Mouse (Mus musculus): ENCODE data around the gene Gzf1. TPM values are rescaled to one million over a fixed set of nuclear protein-coding genes. Genes with fewer than 3 reads are reported as not detected.

Gzf1 gene
- polyA plus RNA-seq (2021), result 27.8 TPM

DNA sequence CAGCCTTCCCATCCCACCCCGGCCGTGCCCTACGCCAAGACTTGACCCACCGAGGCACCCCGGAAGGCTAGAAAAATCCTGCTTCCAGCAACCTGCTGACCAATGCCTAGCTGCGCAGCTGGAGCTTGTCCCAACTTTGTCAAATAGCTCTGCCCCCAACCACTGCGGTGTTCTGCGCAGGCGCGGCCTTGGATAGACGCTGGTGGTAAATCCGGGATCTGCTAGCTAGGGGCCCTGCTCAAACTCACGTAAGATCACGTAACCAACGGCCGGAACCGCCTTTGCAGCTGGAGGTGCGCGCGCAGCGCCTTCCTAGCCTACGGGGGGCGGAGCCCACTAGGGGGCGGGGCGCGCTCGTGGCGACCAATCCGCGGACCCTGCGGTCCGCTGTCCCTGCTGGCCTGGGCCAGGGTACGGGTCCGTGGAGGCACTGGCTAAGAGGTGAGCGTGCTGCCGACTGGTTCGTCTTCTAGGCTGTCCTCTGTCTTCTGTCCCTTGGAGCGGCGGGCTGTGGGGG, at the start of gene Gzf1:
TSS of gene Gzf1 (plus strand) at position 249 of the 517 bp plus-strand sequence.
- peak; percentile 90 for ATAC-seq
- ChIA-PET POLR2A (interaction anchor here (0.6 kb wide), 1 partner anchor 161 kb away, joined by 3 read pairs; no protein-coding TSS in a partner anchor), CTCF (interaction anchor here (1.4 to 1.5 kb wide), 3 partner anchors 15 to 71 kb away, joined by 3 read pairs; no protein-coding TSS in a partner anchor)
- in situ Hi-C loops (cut with MboI; ENCODE audit: low pct_unique_long_range_greater_than_20kb), result no loop called here
- no peaks in the 10 kb centered on the region for H3K27me3 ChIP-seq
- peak; percentile 98 for DNase-seq (ENCODE audit: low read depth, low spot score)
- no peak for TF ChIP-seq CTCF (IDR thresholded peaks at IDR 0.05)

DNA sequence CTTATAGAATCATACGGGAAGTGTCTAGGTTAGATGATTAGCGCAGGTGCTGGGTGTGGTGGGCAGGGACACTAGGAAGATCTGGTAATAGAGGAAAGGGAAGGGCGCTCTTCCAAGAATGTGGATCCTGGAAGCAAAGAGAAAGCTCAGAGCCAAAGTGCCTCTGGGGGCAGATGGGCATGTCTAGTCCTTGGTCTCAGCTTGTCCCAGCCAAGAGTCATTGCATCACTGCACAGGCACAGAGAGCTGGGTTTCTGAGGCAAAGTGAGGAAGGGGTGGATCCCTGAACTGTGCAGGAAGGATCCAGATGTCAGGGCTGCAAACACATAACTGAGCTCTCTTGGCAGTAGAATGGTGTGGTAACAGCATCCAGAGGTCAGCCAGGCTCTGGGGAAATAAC, 49.2 kb upstream of the Gzf1 start:
- in situ Hi-C loops (cut with MboI; ENCODE audit: low pct_unique_long_range_greater_than_20kb), result no loop called here
- no peak for TF ChIP-seq CTCF (IDR thresholded peaks at IDR 0.05)

DNA sequence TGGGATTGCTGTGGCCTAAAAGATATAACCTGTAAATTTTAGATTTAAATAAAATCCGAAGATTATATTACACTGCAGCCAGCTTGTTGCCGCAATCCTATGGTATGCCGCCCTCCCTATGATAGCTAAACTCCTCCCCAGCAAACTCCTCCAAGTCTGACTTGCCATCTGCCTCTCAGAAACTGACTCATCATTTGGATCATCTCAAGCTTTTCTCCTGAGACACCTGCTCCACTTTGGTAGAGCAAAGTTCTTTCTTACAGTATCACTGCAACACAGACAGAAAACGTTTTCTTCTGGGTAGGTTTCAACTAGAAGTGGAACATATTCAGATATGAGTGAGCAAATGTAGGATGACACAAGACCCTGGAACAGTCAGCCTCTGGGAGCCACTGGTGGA, 46.4 kb upstream of the Gzf1 start:
- no peak for DNase-seq (ENCODE audit: low read depth, low spot score)
- no peaks in the 10 kb centered on the region for H3K27me3 ChIP-seq
- POLR2A ChIA-PET, result no interaction called here
- no peak for TF ChIP-seq CTCF (IDR thresholded peaks at IDR 0.05)
- in situ Hi-C loops (cut with MboI; ENCODE audit: low pct_unique_long_range_greater_than_20kb), result no loop called here
- no peak for ATAC-seq
- CTCF ChIA-PET, result interaction anchor here (1.1 kb wide), 1 partner anchor 9 kb away, joined by 3 read pairs; no protein-coding TSS in a partner anchor

More for the DNA sequence above, 49.2 kb upstream of the Gzf1 start:
- ChIA-PET CTCF (interaction anchor here (1.3 kb wide), 1 partner anchor 23 kb away, joined by 4 read pairs; no protein-coding TSS in a partner anchor), POLR2A (no interaction called here)
- no peak for ATAC-seq
- no peaks in the 10 kb centered on the region for H3K27me3 ChIP-seq
- DNase-seq (ENCODE audit: low read depth, low spot score), result no peak

DNA sequence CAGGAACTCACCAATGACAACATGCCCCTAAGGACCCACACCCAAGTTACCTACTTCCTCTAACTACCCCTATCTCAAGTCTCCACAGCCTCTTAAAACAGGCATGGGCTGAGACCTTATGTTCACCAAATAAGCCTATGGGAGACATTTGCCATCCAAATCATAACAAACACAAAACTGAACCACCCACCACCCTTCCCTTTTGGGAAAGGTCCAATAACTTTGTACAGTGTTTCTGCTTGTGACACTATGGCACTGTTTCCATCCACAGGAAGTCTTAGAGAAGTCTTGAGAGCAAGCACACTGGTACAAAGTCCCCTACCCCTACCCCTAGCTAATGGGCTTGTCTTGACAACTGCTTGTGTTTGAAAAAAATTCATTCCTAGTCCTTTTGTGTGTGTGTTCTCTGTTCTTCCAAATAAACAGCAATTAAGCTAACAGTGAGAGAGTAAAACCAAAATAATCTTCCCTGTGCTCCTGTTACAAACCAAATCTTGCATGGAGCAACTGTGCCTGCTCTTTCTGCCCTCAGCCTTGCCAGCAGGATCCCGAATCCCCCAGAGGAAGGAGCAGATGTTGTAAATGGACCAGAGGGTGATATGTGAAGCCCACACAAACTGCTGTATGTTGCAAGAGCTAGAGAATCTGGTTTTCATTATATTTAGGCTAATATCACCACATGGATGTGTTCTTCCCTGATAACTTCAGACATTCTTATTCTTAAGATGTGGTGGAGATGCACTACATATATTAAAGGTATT, 38.0 kb upstream of the Gzf1 start:
- no peak for TF ChIP-seq CTCF (IDR thresholded peaks at IDR 0.05)
- ChIA-PET CTCF (no interaction called here), POLR2A (no interaction called here)
- ATAC-seq (no peak), DNase-seq (ENCODE audit: low read depth, low spot score) (no peak)
- H3K27me3 ChIP-seq, result no peaks in the 10 kb centered on the region
- in situ Hi-C loops (cut with MboI; ENCODE audit: low pct_unique_long_range_greater_than_20kb), result no loop called here

DNA sequence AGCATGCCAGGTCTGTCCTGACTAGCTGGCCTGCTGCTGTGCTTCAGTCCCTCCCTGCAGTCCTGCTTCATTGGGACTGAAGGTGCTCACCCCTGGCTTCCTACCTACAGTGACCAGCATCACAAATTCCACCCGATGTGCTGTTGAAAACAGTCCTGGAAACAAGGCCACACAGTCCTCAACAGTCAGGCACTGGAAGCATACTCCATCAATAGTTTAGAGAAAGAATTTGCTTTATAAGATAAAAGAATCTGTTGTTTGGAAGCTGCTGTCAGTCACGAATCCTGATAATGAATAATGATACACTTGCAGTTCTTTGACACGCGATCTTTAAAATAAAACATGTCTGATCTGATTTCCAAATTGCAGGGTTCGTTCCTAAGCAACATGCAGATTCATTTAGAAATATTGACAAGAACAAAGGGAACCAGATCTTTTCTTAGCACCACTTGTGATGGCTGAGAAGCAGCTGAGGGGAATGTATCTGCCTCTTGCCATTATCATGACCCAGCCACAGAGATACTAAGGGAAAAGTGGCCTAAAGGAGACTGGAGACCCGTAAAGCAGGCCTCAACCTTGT, 36.3 kb upstream of the Gzf1 start:
- ChIA-PET CTCF (interaction anchor here (1.2 to 1.7 kb wide), 2 partner anchors 11 to 40 kb away, joined by 3 to 4 read pairs; no protein-coding TSS in a partner anchor), POLR2A (no interaction called here)
- ATAC-seq (no peak), DNase-seq (ENCODE audit: low read depth, low spot score) (no peak)
- in situ Hi-C loops (cut with MboI; ENCODE audit: low pct_unique_long_range_greater_than_20kb), result no loop called here
- TF ChIP-seq CTCF (IDR thresholded peaks at IDR 0.05), result no peak
- no peaks in the 10 kb centered on the region for H3K27me3 ChIP-seq

DNA sequence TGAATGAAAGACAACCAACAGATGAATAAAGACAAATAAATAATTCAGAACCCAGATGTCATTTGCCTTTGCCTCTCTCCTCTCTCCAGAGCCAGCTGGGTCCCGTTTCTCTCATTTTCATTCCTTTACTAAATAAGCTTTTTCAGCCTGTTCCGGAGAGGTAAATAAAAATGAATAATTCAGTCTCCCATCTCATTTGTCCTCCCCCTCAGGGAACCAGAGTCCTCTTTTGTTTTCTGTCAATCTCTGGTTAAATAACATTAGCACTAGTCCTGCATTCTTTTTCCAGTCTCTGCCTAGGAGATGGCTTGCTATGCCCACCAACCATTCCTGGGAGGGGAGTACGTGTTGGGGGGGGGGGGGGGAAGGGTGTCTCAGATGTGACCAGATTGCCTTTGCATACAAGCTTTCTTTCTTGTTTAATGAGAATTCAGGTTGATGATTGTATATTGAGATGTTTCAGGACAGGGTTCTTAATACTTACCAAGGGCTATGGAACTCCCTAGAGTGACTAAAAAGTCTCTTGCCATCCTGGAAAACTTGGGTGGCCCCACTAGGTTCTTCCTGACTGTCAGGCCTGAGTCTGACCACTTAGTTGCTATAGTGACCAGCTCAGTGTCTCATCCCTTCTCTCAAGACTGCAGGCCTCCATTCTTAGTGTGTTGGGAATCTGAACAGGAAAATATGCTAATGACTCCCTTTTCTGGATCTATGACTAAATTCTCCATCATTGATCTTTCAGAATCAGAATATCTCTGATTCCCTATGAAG, 30.1 kb upstream of the Gzf1 start:
- no peak for TF ChIP-seq CTCF (IDR thresholded peaks at IDR 0.05)
- ATAC-seq (no peak), DNase-seq (ENCODE audit: low read depth, low spot score) (no peak)
- H3K27me3 ChIP-seq, result no peaks in the 10 kb centered on the region
- ChIA-PET CTCF (interaction anchor here (1.1 to 1.3 kb wide), 2 partner anchors 18 to 21 kb away, joined by 3 to 4 read pairs; no protein-coding TSS in a partner anchor), POLR2A (no interaction called here)
- in situ Hi-C loops (cut with MboI; ENCODE audit: low pct_unique_long_range_greater_than_20kb), result loop anchor here (10.0 kb wide), 1 partner anchor 66 kb away; no protein-coding TSS in a partner anchor

DNA sequence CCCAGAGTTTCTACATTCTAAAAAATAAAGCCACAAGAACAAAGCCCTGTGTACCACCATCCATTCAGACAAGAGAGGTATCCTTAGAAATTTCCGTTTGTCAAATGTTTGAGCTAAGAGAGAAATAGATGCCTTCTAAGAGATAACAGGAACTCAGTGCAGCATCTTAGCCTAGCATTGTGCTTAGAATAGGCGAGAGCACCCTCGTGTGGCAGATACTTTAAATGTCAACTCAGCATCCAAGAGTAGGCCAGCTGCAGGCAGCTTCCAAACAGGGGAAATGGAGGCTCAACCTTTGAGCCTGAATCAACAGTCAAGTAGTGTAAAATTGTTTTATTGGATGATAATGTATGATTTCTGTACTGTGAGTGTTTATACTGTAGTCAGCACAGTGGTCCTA, 25.9 kb upstream of the Gzf1 start:
- DNase-seq (ENCODE audit: low read depth, low spot score) (no peak), ATAC-seq (peak; percentile 76)
- ChIA-PET POLR2A (no interaction called here), CTCF (interaction anchor here (0.9 to 3.9 kb wide), 14 partner anchors 11 to 538 kb away, joined by 3 to 14 read pairs (median 4); partner anchors contain the start of genes Nxt1 and Thbd)
- TF ChIP-seq CTCF (IDR thresholded peaks at IDR 0.05), result peak; percentile 85
- no peaks in the 10 kb centered on the region for H3K27me3 ChIP-seq
- in situ Hi-C loops (cut with MboI; ENCODE audit: low pct_unique_long_range_greater_than_20kb), result loop anchor here (5.0 to 10.0 kb wide), 2 partner anchors 70 to 533 kb away; no protein-coding TSS in a partner anchor

DNA sequence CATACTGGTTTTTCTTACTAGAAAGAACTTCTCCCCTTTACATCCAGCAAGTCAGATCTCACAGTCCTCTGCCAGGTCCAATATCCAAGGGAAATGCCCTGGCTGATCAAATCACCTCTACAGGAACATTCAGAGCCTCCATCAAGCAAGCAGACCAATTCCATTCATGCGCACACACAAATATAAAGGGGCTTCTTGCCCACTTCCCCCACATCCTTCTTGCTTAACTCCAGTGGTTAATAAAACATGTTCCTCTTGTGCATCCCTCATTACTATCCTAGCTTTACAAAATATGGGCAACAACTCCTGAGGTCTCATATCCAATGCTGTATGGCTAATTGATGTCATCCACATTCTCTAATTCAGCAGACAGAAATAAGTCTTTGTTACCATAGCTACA, 17.4 kb upstream of the Gzf1 start:
- in situ Hi-C loops (cut with MboI; ENCODE audit: low pct_unique_long_range_greater_than_20kb), result no loop called here
- ATAC-seq (no peak), DNase-seq (ENCODE audit: low read depth, low spot score) (no peak)
- peaks cover 11% of the 10 kb centered on the region for H3K27me3 ChIP-seq
- TF ChIP-seq CTCF (IDR thresholded peaks at IDR 0.05), result no peak
- ChIA-PET POLR2A (no interaction called here), CTCF (no interaction called here)

DNA sequence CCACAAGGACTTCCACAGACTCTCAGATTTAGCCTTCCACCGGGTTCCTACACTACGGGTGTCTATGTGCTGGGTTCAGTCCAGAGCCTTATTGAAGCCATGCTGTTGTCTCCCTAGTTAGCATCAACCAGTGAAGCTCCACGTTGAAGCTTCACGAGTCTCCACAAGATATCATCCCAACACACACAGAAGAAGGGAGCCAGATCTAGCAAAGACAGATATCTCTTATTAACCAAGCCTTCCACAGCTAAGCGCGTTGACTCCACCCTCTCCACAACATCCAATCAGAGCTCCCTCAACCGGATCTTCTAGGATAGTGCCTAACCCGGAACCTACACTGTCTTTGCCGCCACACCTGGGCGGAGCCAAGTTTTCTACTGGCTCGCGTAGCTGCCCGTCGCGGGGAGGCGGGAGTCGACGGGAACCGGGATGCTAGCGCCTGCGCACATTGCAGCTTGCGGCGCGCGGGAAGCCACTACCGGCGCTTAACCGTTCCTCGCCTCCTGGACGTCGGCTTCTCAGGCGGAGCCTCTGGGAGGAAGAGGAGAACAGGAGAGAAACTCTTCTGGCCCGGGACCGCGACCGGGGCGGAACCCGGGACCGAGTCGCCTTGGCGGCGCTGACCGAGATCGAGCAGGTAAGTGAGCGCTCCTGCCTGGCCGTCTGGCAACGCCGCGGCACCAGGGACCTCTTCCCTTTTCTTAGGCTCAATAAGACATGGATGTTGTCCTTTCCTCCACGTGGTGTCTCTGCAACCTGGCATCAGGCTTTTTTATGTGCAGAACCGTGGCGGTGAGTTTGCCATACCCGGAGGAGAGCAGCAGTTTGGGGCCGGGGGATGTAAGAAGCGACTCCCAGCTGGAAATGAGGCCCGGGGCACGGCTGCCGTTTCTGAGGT, 8.4 kb upstream of the Gzf1 start, which contains the start of gene Nxt1:
TSS of gene Nxt1 (plus strand) at position 403 of the 898 bp plus-strand sequence.
- TF ChIP-seq CTCF (IDR thresholded peaks at IDR 0.05), result no peak
- no peaks in the 10 kb centered on the region for H3K27me3 ChIP-seq
- in situ Hi-C loops (cut with MboI; ENCODE audit: low pct_unique_long_range_greater_than_20kb), result loop anchor here (10.0 kb wide), 1 partner anchor 488 kb away; no protein-coding TSS in a partner anchor
- ChIA-PET CTCF (interaction anchor here (0.9 to 1.6 kb wide), 4 partner anchors 17 to 550 kb away, joined by 3 to 12 read pairs (median 4); no protein-coding TSS in a partner anchor), POLR2A (interaction anchor here (0.8 kb wide), 1 partner anchor 36 kb away, joined by 3 read pairs; no protein-coding TSS in a partner anchor)
- DNase-seq (ENCODE audit: low read depth, low spot score) (peak; percentile 82), ATAC-seq (peak; percentile 99)

Measured in Patski (cell line).